Mouse (Mus musculus) lung, postnatal 10 days (tissue): Measurements from ENCODE around the gene Zfp672.
"Not testable (repeated sequence)": the region's sequence is repeated elsewhere in the genome, so short reads cannot be mapped to it uniquely, and the experiment has no call there.

ENCODE experiments used
- DNase-seq: peaks from one replicate; pipeline ENCODE4 v3.0.0; 2021

The Zfp672 gene

DNA sequence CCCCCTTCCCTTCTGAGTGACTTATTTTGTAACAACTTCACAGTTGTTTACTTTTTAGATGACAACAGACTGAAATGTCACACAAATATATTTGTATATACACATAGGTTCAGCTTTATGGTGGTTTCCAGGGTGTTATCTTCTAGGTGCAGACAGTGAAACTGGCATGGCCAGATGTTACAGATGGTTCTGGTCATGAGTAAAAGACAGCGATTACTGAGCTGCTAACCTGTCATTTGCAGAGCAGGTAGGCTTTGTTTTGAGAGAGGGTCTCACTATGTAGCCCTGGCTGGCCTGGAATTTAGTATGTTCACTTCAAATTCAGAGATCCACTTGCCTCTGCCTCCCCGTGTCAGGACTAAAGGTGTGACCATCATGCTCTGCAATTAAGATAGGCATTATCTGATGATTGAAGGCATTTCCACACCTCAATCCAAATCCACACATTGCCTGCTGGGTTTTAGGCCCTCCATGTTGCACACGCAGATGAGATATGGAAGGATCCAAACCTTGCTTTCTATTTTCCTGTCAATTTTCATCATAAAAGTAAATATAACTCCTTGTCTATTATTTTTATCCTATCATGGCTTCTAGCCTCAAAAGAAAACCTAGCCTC is 5.4 kb downstream of the Zfp672 start:
- no peak for DNase-seq

DNA sequence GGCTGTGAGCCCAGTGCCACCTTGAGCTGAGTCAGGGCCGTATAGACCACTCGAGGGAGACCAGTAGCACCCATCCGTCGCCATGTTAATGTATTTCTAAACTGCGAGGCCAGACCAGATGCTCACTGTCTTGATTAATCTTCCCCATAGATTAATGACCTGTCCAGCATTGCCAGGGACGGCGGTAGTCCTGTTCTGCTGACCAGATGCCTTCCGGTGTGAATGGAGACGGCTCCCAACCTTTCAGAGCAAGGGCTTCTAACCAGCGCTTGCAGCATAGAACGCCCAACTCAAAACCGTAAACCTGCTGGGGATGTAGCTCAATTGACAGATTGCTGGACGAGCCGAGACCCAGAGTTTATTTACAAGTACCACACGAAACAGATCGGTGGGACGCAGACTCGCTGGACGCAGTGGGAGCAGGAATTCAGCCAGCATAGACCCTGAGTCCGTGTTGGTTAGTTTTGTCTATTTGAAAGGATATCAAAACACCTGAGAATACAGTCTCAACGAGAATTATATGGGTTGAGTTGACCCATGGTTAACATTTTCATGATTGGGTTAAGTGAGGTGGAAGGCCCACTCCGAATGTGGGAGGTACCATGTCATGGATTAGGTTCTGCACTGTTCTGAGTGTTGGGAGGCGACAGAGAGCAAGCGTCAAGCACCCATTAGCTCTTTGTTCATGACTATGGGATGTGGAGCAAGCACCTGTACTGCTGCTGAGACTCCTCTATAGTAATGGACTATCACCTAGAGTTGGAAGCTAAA is 6.4 kb downstream of the Zfp672 start:
- DNase-seq, result no peak

DNA sequence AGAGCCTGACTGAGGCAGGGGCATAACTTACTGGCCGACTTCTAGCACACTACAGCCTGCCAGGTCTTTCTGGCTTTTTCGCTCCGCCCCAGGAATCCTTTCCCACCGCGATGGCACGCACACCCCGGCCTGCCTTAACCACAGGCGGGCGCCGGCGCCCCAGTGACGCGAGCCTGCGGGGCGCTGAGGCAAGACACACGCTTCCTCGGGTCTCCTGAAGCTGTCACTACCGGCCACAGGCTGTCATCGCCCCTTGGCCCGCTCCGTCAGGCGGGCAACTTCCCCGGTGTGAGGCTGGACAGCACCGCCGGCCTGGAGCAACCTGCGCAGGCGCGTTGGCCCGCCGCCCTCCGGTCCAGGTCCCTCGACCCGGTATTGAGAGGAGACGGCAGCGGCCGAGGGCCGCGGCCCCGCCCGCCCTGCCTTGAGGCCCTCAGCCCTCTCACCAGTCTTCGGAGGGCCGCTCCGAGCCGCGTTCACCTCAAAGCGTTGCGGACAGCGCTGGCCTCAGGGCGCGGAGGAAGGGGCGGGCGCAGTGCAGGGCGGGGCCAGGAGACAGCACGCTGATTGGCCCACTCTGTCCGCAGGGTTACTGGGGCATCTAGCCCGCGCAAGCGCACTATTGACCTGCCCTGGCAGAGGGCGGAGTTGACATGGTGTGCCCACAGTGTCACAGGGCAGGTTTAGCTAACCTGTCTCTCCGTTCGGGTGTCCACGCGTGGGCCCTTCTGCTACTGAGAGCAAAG is 7.1 kb downstream of the Zfp672 start:
- peak; percentile 98 for DNase-seq

DNA sequence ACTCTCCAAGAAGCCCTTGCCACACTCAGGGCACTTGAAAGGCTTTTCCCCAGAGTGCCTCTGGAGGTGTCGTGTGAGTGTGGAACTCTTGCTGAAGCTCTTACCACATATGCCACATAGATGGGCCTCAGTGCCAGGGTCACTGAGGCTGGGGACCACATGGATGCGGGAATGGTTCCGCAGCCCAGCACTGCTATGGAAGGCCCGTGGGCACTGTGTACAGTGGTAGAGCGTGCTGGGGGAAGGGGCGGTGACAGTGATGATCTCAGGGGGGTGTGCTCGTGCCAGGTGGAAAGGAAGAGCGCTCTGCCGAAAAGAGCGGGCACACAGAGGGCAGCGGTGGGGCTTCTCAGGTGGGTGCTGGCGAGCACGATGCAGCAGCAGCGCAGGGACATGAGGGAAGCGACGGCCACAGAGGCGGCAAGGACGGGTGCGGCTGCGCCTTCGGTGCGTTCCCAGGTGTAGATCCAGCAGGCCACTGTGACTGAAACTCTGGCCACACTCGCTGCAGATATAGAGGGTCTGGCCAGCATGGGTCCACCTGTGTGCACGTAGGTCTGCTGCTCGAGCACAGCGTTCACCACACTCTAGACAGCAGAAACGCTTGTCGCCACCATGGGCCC is 13.3 kb downstream of the Zfp672 start:
- DNase-seq, result no peak

DNA sequence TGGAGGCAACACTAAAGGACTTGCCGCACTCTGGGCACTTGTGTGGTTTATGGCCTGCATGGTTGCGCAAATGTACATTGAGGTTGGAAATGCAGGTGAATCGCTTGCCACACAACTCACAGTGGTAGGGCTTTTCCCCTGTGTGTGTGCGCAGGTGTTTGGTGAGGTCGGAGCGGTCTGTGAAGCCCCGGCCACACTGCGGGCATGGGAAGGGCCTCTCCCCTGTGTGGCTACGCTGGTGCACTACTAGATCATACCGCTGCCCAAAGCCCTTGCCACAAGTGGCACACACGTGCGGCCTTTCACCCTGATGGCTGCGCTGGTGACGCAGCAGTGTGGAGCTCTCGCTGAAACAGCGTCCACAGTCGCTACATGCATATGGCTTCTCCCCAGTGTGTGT is 13.8 kb downstream of the Zfp672 start:
- DNase-seq, result no peak

DNA sequence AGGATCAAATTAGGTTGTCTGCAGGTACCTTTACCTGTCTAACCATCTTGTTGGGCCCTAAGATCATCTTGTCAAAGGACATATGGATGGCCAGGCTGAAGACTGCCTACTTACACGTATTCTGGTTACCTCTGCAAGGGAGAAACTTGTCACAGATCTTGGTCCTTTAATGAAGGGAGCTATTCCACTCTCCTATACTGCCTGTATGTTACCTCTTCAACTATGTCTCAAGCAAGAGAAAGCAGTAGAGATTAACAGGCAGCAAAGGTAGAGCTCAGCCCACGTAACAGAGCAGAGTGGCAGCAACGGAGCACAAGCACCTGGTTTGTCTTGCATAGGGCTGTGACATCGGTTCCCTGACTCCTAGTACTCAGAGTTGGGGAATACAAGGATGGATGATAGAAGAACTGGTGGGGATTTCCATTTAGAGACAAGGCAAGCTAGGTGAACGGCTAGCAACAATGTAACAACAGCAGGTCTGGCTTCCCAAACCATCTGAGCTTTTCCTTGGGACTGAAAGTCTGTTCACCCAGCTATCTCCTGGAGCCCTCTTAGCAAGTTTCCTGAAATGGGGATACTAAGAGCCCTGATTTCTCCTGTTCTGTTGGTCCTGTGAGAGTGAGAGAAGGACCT is 14.5 kb downstream of the Zfp672 start:
- DNase-seq, result no peak

DNA sequence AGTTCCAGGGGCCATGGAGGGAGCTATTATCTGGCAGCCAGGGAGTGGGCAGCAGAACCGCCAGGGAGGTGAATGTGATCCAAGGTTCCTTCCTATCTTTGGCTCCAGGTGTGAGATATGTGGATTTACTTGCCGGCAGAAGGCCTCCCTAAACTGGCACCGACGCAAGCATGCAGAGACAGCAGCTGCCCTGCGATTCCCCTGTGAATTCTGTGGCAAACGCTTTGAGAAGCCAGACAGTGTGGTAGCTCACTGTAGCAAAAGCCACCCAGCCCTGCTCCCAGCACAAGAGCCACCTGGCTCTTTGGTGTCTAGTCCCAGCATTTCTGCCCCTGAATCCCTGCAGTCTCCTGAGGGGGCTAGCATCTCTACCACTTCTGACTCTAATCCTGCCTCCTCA is 16.1 kb downstream of the Zfp672 start:
- no peak for DNase-seq

DNA sequence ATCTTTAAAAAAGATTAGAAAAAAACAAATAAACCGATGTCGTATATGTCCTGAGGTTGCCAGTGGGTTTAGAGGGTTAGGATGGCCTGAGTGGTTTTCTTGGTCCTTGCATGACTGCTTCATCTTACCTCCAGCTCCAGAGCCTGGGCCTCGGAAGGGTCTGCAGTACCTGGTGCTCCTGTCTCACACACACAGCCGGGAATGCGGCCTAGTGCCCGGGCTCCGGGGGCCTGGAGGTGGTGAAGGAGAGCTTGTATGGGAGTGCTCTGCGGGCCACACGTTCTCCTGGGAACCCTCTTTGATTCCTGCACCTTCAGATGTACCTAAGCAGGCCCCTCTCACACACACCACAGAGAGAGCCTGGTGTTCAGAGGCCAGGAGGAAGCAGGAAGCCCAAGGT is 21.5 kb downstream of the Zfp672 start:
- DNase-seq, result no peak

DNA sequence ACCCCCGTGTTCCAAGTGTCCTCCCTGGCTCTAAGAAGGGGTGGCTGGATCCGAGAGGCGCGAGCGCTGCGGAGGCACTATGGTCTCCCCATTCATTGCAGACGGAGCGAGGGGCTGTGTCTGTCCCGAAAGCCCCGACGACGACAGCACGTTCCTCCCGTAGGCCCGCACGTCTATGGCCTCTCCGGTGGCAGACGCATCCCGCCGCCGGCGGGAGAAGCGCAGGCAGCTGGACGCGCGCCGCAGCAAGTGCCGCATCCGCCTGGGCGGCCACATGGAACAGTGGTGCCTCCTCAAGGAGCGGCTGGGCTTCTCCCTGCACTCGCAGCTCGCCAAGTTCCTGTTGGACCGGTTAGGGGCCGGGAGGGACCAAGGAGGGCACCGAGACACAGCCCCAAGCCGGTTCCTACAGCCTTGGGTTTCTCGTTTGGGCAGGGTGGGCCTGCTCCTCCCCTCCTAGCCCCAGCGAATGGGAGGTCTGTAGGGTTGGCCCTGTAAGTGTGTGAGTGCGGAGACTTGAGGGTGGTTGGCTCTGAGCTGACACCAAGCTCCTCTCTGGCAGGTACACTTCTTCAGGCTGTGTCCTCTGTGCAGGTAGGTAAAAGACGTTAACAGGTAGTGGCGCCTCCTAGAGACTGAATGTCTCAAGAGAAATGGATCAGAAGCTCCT is 22.6 kb downstream of the Zfp672 start:
- DNase-seq, result peak; percentile 71

DNA sequence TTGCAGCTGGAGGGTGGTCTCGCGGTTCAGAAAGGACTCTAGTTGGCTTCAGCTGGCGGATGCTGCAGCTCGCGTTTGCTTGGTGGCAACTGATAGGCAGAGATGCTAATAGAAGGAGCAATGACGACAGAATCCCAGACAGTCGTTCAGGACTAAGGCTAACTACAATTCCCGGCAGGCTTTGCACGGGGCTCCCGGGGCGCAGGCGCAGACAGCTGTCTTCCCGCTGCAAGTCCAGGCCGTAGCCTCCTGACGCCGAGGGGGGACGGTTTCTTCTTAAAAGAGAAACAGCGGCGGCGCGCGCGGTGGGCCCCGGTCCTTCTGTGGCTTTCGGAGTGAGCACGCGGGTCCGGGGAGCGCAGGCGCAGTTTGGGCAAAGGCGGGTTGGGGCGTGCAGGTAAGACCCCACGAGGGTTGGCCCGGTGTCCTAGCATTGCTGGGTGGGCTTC is 23.3 kb downstream of the Zfp672 start, which contains the start of gene Zfp692:
TSS of gene Zfp692 (plus strand) at position 210 of the 449 bp plus-strand sequence.
- peak; percentile 97 for DNase-seq

DNA sequence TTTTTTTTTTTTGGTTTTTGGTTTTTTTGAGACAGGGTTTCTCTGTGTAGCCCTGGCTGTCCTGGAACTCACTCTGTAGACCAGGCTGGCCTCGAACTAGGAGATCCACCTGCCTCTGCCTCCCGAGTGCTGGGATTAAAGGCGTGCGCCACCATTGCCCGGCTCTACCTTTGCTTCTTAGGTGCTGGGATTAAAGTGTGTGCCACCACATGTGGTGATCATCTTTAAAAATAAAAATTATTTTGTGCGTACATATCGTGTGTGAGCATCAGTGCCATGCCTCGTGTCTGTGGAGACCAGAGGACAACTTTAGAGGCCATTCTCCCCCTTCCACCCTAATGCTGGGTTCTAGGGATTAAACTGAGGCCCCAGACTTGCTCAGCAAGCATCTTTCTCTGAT is 24.8 kb downstream of the Zfp672 start:
- DNase-seq, result not testable (repeated sequence)

DNA sequence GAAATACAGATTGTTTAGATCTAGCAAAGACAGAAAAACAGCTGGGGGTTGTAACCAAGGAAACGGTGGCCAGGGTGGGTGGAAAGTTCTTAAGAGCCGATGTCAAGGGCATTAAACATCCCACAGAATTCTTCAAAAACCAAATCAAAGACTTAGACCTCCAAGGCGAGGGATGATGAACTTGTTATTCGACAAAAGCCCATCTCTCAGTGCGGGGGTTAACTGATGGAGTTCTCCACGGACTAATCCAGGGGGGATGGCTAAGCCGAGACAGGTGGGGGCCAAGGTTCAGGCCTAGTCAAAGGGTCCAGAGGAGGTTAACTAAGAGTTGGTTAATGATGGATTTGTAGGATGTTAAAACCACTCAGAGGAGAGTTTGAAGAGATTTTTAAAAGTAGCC is 26.5 kb downstream of the Zfp672 start:
- no peak for DNase-seq

DNA sequence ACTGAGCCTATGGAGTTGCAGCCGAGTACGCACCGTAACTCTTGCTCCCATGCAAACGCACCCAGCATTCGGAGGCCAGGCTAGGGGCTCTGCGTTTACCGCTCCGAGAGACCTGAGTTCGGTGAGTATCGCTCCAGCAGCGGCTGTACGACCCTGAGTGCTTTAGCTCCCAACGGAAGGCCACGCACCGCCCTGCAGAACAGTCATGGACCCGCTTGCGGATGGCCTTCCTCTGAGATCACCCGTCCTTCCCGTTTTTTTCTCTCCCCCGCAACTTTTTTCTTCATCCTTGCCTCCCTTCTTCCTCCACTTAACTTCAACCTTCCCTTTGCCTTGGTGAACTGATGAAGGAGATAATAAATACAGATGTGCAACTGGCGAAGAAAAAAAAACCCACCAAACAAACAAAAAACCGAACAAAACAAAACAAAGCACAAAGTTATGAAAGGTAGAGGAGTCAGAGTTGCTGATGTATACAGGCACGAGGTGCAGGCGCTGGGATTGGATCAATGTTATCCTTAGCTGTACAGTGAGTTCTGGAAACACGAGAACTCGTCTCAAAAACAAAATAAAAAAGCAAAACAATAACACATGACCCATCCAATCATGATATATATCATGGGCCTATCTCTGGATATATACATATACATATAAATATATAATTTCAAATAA is 27.2 kb downstream of the Zfp672 start:
- DNase-seq, result no peak

DNA sequence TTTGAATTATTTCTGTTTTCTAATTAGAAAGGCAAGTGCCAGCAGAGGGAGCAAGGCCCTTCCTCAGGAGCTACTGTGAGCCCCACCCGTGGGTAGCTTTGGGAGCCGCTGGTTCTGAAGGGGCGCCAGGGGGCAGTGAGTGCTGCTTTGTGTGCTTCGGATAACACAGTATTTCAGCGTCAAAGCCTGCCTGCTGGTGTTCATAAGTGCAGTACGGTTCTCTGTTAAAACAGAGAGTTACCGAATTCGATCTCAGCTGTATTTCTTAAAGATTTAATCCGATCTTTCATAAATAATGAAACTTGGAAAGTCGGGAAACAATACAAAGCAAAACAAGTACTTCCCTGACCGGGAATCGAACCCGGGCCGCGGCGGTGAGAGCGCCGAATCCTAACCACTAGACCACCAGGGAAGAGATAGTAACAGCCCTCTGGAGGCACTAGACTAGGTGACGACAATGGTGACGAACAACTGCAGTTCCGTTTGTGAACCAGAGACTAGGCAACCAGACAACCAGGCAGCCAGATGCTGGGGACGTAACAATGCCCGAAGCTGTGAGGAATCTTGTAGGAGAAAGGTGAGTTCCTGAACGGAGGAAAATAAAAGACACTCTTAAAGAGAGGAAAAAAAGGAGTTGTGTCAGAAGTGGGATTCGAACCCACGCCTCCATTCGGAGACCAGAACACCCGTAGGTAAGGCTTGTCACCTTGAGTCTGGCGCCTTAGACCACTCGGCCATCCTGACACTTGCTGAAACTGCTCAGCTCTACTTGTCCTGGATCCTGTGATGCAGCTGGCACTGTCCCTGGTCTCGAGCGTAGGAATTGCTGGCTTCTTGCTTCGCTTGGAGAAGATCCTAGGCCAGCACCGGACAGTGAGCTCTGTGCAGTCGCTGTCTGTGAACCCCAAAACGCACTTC is 28.0 kb downstream of the Zfp672 start:
- peak; percentile 96 for DNase-seq

DNA sequence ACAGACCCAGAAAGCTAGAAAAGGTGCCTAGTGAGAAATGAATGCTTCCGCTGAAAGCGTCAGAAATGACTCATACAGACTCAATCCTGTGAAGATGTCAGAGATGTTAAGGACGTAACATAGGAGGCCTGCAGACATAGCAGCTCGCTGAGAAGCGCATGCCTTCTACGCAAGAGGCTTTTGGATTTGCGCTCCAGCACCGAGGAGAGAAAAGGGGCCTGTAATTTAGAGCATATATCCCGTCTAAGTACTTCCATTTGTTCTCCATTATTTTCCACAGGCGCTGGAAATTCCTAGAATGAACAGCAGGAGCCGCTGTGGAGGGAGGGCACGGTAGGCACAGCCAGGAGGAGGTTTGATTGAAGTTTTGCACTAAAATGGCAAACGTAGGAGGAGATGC is 29.1 kb downstream of the Zfp672 start:
- DNase-seq, result peak; percentile 85

DNA sequence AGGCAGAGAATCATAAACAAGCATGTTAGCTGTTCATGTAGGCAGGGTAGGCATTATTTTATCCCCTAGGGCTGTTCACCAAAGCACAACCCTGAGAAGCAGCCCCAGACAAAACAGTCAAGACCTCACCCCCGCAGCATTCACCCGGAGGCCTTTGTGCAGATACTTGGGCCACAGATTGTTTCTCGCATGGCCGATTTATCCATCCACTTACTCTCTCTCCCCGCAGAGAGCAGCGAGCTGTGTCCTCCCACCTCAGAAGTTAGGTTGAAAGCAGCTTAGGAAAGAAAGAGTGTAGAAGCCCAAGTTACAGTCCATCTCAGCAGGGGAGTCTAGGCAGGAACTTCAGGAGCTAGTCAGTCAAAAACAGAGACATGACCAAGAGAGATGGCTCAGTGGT is 32.7 kb downstream of the Zfp672 start:
- no peak for DNase-seq

DNA sequence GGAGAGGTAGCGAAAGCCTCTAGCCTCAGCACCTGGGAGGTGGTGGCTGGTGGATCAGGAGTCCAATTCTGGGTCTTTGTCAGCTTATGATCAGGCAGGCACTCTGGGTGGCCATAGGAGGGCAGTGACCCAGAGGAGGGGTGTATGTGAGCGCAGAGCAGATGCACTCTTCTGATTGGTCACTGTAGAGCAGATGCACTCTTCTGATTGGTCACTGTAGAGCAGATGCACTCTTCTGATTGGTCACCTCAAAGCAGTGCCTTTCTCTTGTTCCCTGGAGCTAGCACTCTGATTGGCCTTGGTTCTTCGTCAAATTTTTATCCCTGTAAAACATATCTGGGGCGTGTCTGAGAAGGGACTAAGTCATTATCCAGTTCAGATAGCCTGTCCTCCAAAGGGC is 37.3 kb downstream of the Zfp672 start:
- DNase-seq, result no peak

DNA sequence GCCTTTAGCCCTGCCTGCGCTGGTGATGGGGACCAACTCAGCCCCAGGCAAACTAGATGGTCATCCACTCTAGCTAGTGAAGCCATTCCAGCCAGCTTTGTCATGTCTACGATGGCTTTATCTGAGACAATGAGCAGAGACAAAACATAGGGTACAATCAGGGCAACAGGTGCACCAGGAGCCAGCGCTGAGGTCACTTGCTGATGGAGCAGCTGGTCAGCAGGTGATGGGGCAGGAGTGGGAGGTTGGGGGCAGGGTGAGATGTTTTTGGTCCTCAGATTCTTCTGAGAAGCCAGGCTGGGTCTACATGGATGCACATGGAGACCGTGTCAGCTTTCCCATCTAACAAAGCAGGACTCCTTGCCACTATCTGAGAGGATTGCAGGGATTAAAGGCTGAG is 39.3 kb downstream of the Zfp672 start:
- DNase-seq, result no peak

DNA sequence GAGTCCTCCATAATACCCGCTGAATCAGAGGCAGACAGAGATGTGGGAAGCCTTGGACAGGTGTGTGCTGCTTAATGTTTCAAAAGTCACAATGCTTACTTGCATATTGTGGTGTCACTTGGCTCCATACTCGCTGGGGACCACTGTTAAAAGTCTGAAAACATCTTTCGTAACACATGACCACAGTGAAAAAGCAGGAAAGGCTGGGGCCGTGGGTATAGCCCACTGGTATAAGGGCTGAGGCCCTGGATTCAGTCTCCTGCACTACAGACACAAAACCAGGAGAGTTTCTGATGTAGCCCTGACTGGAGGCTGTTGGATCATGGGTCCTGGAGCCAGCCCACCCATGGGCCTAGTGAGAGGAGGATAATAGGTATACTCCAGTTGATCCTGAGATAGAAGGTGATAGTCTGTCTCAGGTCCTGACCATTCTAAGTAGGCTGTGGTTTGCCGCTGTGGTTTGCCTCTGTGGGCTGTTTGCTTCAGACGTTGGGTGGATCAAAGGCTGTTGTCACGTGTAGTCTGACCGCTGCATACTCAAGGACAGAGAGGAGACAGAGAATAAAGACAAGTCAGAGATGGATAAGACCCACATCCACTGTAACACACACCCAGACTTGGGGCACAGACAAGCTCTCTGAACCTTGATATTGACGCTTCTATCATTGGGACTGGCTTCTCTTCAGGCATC is 40.0 kb downstream of the Zfp672 start:
- no peak for DNase-seq

DNA sequence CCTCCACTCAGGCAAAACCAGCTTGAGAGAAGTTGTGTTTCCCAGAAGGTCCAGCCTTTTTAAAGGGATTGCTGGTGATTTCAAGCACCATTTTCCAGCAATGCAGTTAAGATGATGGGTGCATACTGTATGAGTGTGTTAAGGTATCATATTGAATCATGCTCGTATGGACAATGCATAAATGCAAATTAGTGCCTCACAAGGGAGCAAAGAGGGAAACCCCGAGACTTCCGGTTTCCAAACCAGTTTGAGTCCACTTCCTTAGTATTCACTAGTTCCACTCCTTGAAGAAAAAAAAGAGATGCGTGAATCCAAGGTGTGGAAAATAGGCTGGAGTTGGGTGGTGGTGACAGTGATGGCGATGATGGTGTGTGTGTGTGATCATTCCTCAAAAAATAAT is 47.6 kb downstream of the Zfp672 start:
- DNase-seq, result no peak
